Mouse (Mus musculus): ENCODE results near the gene Rnf220.

Rnf220 gene

DNA sequence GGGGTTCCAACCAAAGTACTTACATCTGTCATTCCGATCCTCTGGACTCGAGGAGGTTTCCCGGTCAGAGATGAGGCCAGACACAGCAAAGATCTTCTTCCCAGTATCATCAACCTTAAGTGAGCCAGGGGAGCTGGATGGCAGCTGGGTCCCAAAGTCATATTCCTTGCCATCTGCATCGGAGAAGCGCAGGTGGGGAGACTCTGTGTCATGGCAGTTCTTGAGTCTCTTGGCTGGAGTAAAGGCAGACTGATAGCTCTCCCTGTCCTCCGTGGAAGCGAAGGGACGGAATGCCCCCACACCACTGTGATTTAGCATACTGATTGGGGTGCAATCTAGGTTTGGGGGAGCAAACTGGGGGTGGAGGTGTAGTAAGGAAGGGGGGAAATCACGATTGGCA lies 7.3 kb downstream of the Rnf220 start:
- DNase-seq (ENCODE audit: low read depth, low spot score): no peak

DNA sequence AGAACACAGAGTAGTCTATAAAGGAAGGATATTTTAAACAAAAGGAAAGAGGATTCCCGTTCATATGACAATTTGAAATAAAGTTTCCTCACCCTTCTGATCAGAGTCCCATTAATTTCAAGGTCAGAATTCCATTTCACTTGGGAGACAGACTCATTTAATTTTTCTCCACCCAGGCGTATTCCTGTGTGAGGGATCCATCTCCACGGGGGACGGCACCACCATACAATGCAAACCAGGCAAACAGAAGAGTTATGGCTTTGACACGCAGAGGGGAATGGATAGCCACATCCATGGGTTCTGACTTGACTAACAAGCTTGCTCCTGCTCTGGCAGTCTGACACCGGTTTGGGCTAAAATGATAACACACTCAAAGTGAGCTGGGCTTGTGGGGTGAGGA lies 9.4 kb downstream of the Rnf220 start:
- no peak for DNase-seq (ENCODE audit: low read depth, low spot score)

DNA sequence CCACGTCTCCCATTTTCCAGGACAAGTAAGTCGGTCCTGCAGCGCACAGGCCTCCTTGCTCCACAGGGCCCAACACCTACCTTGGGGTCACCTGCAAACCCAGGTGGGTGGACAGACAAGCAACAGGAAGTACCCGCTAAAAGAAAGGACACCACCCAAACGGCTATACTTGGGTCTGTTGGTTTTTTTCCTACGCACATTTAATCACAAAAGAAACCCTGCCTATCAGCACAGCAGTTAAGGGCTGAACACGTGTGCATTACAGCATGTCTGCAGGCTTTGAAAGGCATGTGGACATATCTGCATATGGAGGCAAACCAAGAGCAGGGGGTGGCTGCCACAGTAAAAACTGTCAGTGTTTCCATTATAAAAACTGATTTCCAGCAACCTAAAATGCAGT lies 10.7 kb downstream of the Rnf220 start:
- DNase-seq (ENCODE audit: low read depth, low spot score): no peak

DNA sequence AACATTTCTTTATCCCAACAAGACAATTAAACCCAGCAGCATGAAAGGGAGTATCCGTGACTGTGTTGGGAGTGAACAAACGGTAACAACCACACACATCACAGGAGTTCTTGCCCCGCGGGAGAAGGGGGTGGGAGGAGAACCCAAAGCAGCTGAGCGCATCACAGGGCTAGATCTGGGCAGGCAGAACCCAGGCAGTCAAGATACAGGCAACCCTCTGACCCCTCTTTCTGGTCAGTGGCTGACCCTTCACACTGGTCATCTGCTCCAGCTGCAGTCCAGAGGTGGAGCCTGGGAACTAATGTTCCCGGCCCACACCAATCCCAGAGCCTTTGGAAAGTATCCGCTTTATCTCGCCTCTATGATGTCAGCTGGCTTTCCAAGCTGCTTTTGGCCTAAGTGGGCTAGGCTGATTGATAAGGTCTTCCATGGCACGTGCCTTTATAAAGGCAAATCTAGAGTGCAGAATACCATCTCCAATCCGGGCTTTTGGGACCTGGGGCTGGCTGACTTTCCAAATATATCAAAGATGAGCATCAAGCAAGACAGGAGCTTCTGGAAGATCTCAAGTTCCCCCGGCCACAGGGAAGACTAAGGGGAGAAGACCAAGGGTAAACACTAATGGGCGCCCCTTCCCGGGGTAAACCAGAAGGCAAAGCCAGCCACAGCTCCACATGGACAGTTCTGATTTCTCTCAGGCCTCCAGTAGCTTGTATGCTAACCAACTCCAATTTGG lies 11.6 kb downstream of the Rnf220 start:
- DNase-seq (ENCODE audit: low read depth, low spot score): no peak

DNA sequence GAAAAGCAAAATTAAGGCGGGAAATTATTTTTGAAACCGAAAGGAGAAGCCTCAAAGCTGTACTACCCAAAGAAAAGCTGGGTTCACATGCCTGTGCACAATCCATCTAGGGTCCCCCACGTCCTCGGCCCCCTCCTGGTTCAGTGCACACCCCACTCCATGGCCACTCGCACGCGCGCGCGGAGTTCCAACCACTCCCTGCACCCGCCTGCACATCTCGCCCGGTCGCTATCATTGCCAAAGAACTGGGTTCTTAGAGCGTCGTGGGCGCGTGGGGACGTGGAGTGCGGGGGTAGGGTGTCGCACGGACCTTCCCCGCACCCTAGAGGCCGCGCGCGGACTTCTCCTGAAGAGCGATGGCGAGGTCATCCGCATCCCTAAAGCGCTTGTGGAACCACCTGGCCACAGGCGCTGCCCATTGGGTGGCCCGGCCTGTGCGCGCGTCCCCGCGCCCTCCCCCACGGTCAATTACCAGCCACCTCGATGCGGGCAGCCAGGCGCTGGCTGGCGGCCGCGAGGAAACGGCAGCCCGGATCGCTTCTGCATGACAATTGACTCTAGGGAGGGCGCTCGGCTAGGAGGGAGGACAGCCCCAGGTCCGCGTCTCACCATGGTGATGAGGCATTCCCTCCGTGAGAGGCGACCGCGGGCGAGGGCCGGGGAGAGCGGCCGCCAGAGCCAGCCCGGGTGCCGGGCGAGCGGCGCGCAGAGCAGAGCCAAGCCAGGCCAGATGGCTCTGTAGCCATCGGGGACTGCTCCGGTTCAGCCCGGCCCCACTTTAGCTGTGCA lies 12.4 kb downstream of the Rnf220 start:
- no peak for DNase-seq (ENCODE audit: low read depth, low spot score)

DNA sequence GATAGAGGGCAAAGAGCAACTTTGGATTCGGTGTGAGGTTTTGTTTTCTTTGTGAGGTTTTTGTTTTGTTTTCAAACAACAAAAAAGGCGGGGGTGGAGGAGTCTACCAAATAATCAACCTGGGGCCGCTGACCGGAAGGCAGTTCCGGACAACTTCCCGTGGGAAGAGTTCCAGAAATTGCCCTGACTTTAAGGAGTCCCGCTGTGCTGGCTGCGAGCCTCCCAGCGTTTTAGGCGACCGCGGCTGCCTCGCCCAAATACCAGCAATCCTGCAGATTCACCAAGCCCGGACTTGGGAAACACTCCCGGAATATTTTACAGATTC lies 13.0 kb downstream of the Rnf220 start:
- DNase-seq (ENCODE audit: low read depth, low spot score): no peak

DNA sequence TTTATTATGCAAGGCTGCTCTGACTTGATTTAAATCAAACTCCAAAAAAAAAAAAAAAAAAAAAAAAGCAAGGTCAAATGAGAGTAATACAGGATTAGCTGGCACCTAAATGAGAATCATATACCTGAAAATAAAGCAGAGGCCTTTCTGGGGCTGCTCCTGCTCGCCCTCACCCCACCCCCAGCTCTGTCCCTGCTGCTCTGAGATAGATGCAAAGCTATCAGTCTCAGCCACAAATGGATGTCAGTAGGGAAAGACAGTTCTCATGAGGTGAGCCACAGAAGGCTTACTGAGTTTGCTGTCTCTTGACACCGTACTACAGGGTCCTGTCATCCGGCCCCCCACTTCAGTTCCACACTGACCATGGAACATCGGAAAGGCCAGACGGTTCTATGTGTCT lies 14.7 kb downstream of the Rnf220 start:
- no peak for DNase-seq (ENCODE audit: low read depth, low spot score)

DNA sequence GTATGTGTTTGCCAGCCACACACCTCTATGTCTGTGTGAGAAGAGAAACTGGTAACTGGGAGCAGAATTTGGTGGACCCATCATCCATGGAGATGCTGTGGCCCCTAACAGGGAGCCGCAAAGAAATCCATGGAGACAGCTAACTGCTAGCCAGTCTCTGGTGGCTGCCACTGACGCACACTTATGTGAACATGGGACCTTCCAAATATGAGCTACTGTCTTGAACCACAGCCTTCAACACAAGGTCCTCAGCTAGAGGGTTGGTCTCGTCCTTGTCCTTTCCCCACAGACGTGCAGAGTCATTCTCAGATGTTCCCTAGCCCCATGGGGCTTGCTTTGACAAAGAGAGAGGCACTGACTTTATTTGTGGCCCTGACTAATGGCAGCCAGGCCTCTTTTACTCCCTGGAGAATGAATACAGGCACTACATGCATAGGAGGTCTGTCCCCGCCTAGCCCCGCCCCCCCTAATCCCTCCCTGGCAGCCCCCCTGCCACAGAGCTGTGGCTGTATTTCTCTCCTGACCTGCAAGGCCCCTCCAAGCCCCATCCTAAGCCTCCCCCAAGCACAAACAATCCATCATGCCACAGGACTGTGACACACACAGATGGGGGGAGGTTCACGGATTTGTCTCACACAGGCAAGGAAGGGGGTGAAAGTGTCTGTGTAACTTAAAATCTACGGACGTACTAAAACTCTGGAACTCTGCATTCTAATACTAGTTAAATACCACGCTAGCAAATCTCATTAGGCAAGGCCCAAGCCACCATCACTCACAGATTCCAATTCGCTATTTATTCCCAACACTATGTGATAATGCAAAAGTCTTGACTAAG lies 16.0 kb downstream of the Rnf220 start:
- no peak for DNase-seq (ENCODE audit: low read depth, low spot score)

DNA sequence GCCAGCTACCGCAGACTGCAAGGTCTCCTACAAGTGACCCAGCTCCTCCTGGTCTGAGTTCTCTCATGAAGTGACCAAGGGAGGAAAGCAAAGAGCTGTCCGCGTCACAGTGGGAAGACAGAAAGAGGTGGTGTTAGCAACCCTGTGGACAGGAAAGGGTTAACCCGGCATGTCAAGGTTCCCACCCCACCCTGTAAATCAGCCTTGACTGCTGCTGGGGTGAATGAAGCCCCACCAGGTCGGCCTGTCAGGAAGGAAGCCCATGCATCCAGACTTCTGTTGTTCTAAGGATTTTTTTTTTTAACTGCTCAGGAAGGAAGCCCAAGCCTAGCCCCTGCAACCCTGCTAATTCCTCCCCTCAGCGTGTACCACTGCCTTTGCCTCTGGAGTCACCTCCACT lies 16.9 kb downstream of the Rnf220 start:
- no peak for DNase-seq (ENCODE audit: low read depth, low spot score)

DNA sequence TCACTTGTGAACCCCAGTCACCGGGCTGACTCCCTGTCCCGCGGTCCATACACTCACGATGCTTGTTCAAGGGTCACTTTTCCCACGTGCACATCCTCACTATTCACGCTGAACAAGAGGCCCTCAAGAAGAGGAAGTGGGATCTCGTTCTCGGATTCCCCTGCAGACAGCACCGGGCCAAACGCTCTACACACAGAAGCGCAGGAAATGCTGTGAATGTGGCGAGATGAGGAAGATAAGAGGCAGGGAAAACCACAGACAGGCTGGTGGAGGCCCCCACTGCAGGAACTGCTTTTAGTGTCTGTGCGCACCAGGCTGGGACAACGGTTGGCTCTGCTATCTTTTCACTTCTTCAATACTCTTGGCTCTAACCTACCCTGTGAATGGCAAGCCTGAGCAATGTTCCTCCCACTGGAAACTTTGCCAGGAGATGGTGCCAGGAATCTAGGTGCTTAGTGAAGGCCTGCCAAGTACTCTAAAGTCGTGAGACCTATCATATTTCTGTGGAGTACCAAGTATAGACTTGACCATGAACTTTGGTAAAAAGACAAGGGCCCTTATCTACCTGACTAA lies 18.7 kb downstream of the Rnf220 start:
- no peak for DNase-seq (ENCODE audit: low read depth, low spot score)

DNA sequence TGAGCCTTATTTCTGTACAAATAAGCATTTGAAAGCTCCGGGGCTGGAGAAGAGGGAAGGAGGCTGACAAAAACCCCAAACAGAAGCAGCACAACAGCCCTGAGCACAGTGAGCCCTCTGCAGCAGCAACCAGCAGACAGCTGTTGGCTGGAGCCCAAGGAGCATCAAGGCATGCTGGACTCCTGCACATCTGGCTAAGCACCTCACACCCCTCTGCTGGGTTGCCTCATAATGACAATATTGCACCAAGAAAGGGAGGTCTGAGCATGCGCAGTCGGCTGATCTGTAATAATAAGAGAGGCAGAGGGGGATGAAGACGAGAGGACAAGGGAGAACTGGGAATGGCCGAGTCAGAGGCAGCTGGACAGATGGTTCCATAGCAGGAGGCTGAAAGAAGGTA lies 19.5 kb downstream of the Rnf220 start:
- no peak for DNase-seq (ENCODE audit: low read depth, low spot score)

DNA sequence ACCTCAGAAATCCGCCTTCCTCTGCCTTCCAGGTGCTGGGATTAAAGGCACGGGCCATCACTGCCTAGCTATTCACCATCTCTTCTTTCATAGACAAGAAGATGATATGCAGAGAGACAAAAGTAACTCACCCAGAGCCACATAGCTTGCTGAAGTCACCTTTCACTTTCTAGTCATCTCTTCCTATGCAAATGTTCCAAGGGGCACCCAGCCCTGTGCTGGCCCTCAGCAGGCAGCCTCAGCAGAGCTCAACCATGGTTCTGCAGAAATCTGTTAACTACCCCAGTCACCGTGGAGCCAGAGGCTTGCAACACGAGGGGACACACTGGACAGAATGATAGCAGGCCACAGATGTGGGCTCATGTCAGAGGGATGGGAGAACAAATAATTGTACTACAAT lies 20.1 kb downstream of the Rnf220 start:
- no peak for DNase-seq (ENCODE audit: low read depth, low spot score)

DNA sequence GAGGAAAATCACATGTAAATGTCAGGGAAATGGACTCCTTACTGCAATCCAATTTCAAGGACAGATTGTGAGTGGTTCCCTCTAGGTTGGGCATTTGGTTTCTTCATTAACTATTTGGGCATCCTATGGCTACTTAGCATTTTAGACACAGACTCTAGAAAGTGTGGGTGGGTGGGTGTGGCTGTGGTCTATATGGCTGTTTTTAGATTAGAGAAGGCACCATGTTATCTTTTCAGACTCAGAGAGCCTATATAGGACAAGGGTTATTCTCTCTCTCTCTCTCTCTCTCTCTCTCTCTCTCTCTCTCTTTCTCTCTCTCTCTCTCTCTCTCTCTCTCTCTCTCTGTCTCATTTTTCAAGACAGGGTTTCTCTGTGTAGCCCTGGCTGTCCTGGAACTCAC lies 20.5 kb downstream of the Rnf220 start:
- no peak for DNase-seq (ENCODE audit: low read depth, low spot score)

DNA sequence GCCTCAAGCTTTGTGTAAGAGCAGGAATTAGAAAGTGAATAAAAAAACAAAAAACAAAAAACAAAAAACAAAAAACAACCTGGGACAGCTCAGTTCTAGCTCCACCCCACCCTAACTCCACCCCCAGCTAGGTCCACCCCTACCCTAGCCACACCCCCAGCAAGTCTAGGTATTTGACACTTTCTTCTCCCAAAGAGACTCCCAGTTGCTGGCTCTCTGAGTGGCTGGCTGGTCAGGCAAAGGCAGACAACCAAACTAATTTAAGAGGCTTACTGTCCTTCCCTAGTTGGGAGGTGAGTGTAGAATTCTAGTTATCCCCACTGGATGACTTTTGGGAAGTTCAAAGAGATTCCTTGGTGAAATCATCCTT lies 22.9 kb downstream of the Rnf220 start:
- DNase-seq (ENCODE audit: low read depth, low spot score): no peak

DNA sequence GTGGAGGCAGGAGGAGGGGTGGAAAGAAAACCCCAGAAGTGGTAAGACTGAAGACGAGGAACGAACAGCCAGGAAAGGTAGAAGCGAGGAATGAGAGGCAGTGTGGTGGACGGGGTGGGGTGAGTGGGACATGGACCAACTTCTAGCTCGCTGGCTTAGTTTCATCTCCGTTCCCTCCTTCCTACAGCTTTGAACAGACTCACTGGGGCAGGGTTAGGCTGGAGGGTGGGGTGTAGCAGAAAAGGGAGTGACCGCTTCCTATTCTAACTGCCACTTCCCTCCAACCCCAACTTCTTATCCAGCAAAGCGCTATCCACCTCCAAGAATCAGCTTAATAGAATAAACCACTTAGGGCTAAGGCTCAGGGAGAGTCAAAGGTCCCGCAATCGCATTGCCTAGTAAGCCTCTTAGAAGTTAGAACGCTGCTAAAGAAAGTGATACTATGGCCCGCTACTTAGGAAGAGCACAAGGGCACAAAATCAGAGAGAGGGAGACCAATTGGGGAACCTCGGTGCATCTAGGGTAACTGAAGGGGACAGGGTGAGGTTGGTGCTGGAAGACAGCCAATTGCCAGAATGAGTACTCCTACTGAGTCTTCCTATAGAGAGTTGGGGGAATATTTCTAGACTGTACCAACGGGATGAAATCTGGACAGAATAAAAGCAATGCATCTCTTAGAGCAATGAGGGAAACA lies 23.4 kb downstream of the Rnf220 start:
- no peak for DNase-seq (ENCODE audit: low read depth, low spot score)

DNA sequence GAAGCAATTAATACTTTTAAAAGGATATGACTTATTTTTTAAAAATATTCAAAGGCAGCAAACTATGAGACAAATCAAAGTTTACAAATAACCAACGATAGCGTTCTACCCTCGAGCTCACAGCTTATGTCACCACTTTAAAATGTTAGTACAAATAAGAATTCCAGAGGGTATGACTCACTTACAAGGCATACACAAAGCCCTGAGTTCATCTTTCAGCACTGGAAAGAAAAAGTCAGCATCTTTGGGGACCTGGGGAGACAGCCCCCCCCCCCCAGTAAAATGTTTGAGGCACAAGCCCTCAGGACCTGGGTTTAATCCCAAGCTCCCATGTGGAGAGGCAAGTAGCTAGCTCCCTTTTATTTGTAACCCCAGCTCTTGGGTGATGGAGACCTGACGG lies 27.4 kb downstream of the Rnf220 start:
- no peak for DNase-seq (ENCODE audit: low read depth, low spot score)

DNA sequence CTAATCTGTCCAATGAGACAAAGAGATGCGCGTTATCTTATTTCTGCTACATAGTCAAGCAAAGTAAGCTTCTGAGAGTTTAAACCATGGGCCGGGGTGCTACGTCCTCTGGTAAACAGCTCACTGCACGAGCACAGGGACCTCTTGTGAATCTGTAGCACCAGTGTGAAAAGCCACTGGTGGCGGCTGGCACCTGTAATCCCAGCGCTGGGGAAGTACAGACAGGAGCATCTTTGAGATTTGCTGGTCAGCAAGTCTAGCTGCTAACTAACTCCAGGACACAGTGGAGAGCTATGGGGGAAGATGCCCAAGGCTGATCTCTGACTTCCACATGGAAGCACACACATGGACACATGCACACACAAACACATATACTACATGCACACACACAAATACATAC lies 28.9 kb downstream of the Rnf220 start:
- no peak for DNase-seq (ENCODE audit: low read depth, low spot score)

DNA sequence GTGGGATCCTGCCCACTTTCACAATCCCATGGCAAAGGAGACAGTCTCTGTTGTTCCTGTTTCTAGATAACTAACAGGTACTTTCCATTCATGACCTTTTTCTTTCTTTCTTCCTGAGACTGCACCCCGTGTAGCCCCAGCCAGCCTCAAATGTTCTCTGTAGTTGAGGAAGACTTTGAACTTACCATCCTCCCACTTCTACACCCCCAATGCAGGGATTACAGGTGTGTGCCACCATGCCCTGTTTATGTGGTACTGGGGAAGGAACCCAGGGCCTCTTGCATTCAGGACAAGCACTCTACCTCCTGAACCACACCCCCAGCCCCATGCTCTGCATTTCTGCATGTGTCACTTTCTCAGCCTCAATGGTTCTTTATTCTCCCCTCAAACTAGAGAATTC lies 47.7 kb downstream of the Rnf220 start:
- DNase-seq (ENCODE audit: low read depth, low spot score): no peak

DNA sequence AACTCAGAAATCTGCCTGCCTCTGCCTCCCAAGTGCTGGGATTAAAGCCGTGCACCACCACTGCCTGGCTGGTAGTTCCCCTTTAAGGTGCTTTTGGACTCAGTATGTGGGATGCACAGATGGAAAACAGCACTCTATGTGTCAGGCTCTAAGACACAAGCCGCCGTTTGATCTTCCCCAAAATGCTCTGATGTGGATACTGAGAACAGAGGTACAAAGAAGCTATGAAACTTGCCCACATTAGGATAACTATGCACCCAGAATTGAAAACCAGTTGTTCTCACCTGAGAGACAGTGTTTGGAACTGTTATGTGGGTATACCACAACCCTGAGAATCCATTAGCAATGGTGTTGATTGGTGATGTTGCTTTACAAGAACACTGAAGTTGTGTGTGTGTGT lies 48.9 kb downstream of the Rnf220 start:
- DNase-seq (ENCODE audit: low read depth, low spot score): no peak

DNA sequence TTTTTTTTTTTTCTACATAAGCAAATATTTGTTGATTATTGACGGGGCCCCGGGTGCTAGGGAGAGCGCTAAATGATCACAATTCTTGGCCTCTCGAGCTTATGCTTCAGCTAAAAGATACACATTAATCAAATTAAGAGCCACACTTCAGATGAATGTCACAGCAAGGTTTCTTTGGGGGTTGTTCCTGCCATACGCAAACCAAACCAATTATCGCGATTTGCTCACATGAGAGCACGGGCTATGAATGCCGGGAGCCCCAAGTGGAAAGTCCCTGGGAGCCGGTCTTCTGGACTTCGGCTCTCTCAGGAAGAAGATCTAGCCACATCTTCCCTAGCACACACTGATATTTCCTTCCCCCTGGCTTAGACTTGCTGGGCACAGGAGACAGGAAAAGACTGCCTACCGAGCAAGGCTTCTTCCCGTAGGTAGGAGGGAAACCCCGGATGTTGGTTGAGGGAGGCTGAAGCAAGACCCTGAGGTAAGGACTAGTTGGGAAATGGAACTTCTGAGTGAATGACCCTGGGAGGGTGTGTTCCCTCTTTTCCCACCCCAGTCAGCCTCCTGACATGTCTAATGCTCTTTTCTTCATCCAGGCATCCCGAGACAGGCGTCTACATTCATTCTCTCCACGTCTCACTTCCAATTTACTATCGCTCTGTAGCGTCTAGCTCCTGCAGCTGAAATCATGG lies 51.2 kb downstream of the Rnf220 start:
- DNase-seq (ENCODE audit: low read depth, low spot score): no peak

DNA sequence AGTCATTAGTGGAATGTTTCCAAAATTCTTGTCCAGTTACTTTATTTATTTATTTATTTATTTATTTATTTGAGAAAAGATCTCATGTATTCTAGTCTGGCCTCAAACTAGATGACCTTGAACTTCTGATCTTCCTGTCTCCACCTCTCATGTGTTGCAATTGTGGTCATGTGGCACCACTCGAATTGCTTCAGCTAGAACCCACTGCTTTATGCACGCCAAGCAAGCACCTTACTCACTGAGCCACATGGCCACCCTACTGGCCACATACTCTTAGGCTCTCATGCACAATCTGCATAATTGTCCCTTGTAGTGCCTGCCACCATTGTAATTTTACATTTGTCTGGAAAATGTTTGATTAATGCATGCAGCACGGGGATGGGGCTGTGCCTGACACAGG lies 57.9 kb downstream of the Rnf220 start:
- no peak for DNase-seq (ENCODE audit: low read depth, low spot score)

Measured in brain, embryonic 18.5 days (tissue).